Mouse (Mus musculus) myocyte (in vitro differentiated cells): ENCODE measurements around the gene Gm49027. TPM values are rescaled to one million over a fixed set of nuclear protein-coding genes. Genes with fewer than 3 reads are reported as not detected.
"Not testable (repeated sequence)": the region's sequence is repeated elsewhere in the genome, so short reads cannot be mapped to it uniquely, and the experiment has no call there.

ENCODE experiments used
- H3K27me3 ChIP-seq: one replicate; pipeline ENCODE4 v1.6.1; 2011; ENCODE audit not compliant: control insufficient read depth, insufficient read depth, insufficient read length
- H3K36me3 ChIP-seq: one replicate; pipeline ENCODE4 v1.6.1; 2011; ENCODE audit not compliant: control insufficient read depth, insufficient read depth
- H3K4me2 ChIP-seq: one replicate; pipeline ENCODE4 v1.6.1; 2011; ENCODE audit warnings: low read depth, control low read depth
- H3K4me3 ChIP-seq: one replicate; pipeline ENCODE4 v1.5.1; 2011; ENCODE audit warnings: mild to moderate bottlenecking, control low read depth, moderate library complexity
- H3K79me2 ChIP-seq: one replicate; pipeline ENCODE4 v1.6.1; 2011; ENCODE audit not compliant: control insufficient read depth, insufficient read depth
- H3ac ChIP-seq: one replicate; pipeline ENCODE4 v1.6.1; 2011; ENCODE audit not compliant: control insufficient read depth, insufficient read length
- CEBPB ChIP-seq: IDR thresholded peaks from 2 replicates; pipeline ENCODE4 v1.6.1; 2011; ENCODE audit warnings: mild to moderate bottlenecking, moderate library complexity; ENCODE audit not compliant: poor library complexity, insufficient read depth, severe bottlenecking
- E2F4 ChIP-seq: IDR thresholded peaks from one replicate; pipeline ENCODE4 v1.6.1; 2011; ENCODE audit warnings: mild to moderate bottlenecking, control low read depth, moderate library complexity; ENCODE audit not compliant: insufficient read depth
- MAX ChIP-seq: IDR thresholded peaks from one replicate; pipeline ENCODE4 v1.6.1; 2011; ENCODE audit warnings: low read depth, mild to moderate bottlenecking, control low read depth
- MYOD1 ChIP-seq, 3 experiments: IDR thresholded peaks; one replicate each; pipeline ENCODE4 v1.6.1; 2011; ENCODE audit warnings: control low read depth in 2 of 3, low read depth in 2 of 3, mild to moderate bottlenecking in 2 of 3, moderate library complexity in 1 of 3; ENCODE audit not compliant: insufficient read length in 2 of 3, control insufficient read depth in 1 of 3
- MYOG ChIP-seq, 3 experiments: IDR thresholded peaks; one replicate each; pipeline ENCODE4 v1.6.1; 2011; ENCODE audit warnings: control low read depth in 2 of 3, low read depth in 2 of 3, mild to moderate bottlenecking in 2 of 3; ENCODE audit not compliant: insufficient read length in 2 of 3, control insufficient read depth in 1 of 3, insufficient read depth in 1 of 3
- POLR2A ChIP-seq: IDR thresholded peaks from one replicate; pipeline ENCODE4 v1.6.1; 2011; ENCODE audit warnings: low read depth, mild to moderate bottlenecking, control low read depth, moderate library complexity; ENCODE audit not compliant: insufficient read length
- POLR2AphosphoS2 ChIP-seq: IDR thresholded peaks from one replicate; pipeline ENCODE4 v1.6.1; 2011; ENCODE audit warnings: low read depth, control low read depth; ENCODE audit not compliant: insufficient read length
- REST ChIP-seq: IDR thresholded peaks from one replicate; pipeline ENCODE4 v1.6.1; 2011; ENCODE audit warnings: mild to moderate bottlenecking, control low read depth, moderate library complexity; ENCODE audit not compliant: insufficient read depth, insufficient read length
- SRF ChIP-seq: IDR thresholded peaks from one replicate; pipeline ENCODE4 v1.6.1; 2011; ENCODE audit warnings: low read depth; ENCODE audit not compliant: control insufficient read depth, insufficient read length
- TCF12 ChIP-seq: IDR thresholded peaks from one replicate; pipeline ENCODE4 v1.6.1; 2011; ENCODE audit warnings: mild to moderate bottlenecking, control low read depth; ENCODE audit not compliant: poor library complexity, insufficient read depth, severe bottlenecking
- TCF3 ChIP-seq: IDR thresholded peaks from one replicate; pipeline ENCODE4 v1.6.1; 2011; ENCODE audit warnings: low read depth, control low read depth; ENCODE audit not compliant: insufficient read length
- USF1 ChIP-seq: IDR thresholded peaks from one replicate; pipeline ENCODE4 v1.6.1; 2011; ENCODE audit warnings: low read depth, mild to moderate bottlenecking, control low read depth, moderate library complexity
- polyA plus RNA-seq: library from polyadenylated mRNA; unstranded; fragments of >200 nt; fragmentation: generic; extraction: Trizol; gene quantifications from one replicate; pipeline ENCODE4 v1.2.1, GENCODE M21; 2012; ENCODE audit warnings: missing spikeins

Gene Gm49027
- polyA plus RNA-seq, 1 experiment, result not detected

- H3K36me3 ChIP-seq, result peaks cover 13% of the 10 kb centered on the region
- no peak overlapping the region for H3K4me2 ChIP-seq
- TF ChIP-seq POLR2AphosphoS2 (no peak), TCF3 (no peak), E2F4 (no peak), MYOG (IDR thresholded peaks at IDR 0.05; ENCODE audit: control insufficient read depth in 1 of 3, insufficient read depth in 1 of 3, insufficient read length in 2 of 3, low read depth in 2 of 3) (no peak), REST (no peak), POLR2A (no peak), USF1 (no peak), MAX (no peak), CEBPB (no peak), MYOD1 (IDR thresholded peaks at IDR 0.05; ENCODE audit: control insufficient read depth in 1 of 3, insufficient read length in 2 of 3, low read depth in 2 of 3) (no peak), SRF (no peak), TCF12 (no peak)
- H3K27me3 ChIP-seq, result no peaks in the 10 kb centered on the region
- no peak overlapping the region for H3K4me3 ChIP-seq
- H3K79me2 ChIP-seq, result peaks cover 10% of the 10 kb centered on the region
- no peak overlapping the region for H3ac ChIP-seq
Observed at GRCm38 (mm10) chr5:123520666-123521065, 4.6 kb downstream of the Gm49027 start.

- H3K4me2 ChIP-seq, result no peak overlapping the region
- TF ChIP-seq REST, result no peak
- TF ChIP-seq MYOG (IDR thresholded peaks at IDR 0.05; ENCODE audit: control insufficient read depth in 1 of 3, insufficient read depth in 1 of 3, insufficient read length in 2 of 3, low read depth in 2 of 3), result no peak
- no peak for TF ChIP-seq POLR2A
- no peak for TF ChIP-seq POLR2AphosphoS2
- no peak for TF ChIP-seq CEBPB
- no peak for TF ChIP-seq MAX
- no peak for TF ChIP-seq E2F4
- no peak for TF ChIP-seq USF1
- no peak for TF ChIP-seq MYOD1 (IDR thresholded peaks at IDR 0.05; ENCODE audit: control insufficient read depth in 1 of 3, insufficient read length in 2 of 3, low read depth in 2 of 3)
- no peak for TF ChIP-seq SRF
- TF ChIP-seq TCF12, result no peak
- no peak for TF ChIP-seq TCF3
- H3K79me2 ChIP-seq, result no peaks in the 10 kb centered on the region
- no peaks in the 10 kb centered on the region for H3K27me3 ChIP-seq
- H3ac ChIP-seq, result no peak overlapping the region
- peaks cover 13% of the 10 kb centered on the region for H3K36me3 ChIP-seq
- no peak overlapping the region for H3K4me3 ChIP-seq
Observed at GRCm38 (mm10) chr5:123514871-123515270, 10.4 kb downstream of the Gm49027 start.

GRCm38 (mm10) chr5:123512102-123512501, 13.2 kb downstream of the Gm49027 start:
- Histone ChIP-seq H3ac (no peak overlapping the region), H3K4me2 (no peak overlapping the region), H3K36me3 (peaks cover 7% of the 10 kb centered on the region), H3K27me3 (no peaks in the 10 kb centered on the region), H3K4me3 (no peak overlapping the region), H3K79me2 (no peaks in the 10 kb centered on the region)
- no peak for TF ChIP-seq MYOG (IDR thresholded peaks at IDR 0.05; ENCODE audit: control insufficient read depth in 1 of 3, insufficient read depth in 1 of 3, insufficient read length in 2 of 3, low read depth in 2 of 3)
- no peak for TF ChIP-seq USF1
- no peak for TF ChIP-seq CEBPB
- TF ChIP-seq TCF12, result no peak
- TF ChIP-seq POLR2AphosphoS2, result peak; percentile 7

GRCm38 (mm10) chr5:123511426-123511825, 13.9 kb downstream of the Gm49027 start:
- not testable (repeated sequence) for H3K4me3 ChIP-seq, H3ac ChIP-seq, H3K79me2 ChIP-seq, H3K36me3 ChIP-seq, H3K4me2 ChIP-seq, H3K27me3 ChIP-seq

- Histone ChIP-seq H3ac (no peak within 1 kb of the TSS), H3K4me3 (no peak within 1 kb of the TSS), H3K4me2 (no peak within 1 kb of the TSS), H3K36me3 (no peaks in the 10 kb centered on the region), H3K79me2 (no peaks in the 10 kb centered on the region), H3K27me3 (peaks cover under 1% of the 10 kb centered on the region)
- TF ChIP-seq E2F4 (no peak), MYOG (IDR thresholded peaks at IDR 0.05; ENCODE audit: control insufficient read depth in 1 of 3, insufficient read depth in 1 of 3, insufficient read length in 2 of 3, low read depth in 2 of 3) (no peak), CEBPB (no peak), SRF (no peak), POLR2AphosphoS2 (no peak), POLR2A (no peak), MAX (no peak), MYOD1 (IDR thresholded peaks at IDR 0.05; ENCODE audit: control insufficient read depth in 1 of 3, insufficient read length in 2 of 3, low read depth in 2 of 3) (no peak), TCF12 (no peak), REST (no peak), USF1 (no peak)
Observed at GRCm38 (mm10) chr5:123510160-123510559, 15.1 kb downstream of the Gm49027 start, which contains the start of gene B3gnt4. TSS of gene B3gnt4 (plus strand) at chr5:123510460.
